Mouse (Mus musculus) midbrain, embryonic 16.5 days (tissue): ENCODE results near the gene Krt8. TPM values are rescaled to one million over a fixed set of nuclear protein-coding genes. Genes with fewer than 3 reads are reported as not detected.
A peak's percentile ranks its signal among the peaks of the same experiment; 100 is the strongest.
"Not testable (repeated sequence)": the region's sequence is repeated elsewhere in the genome, so short reads cannot be mapped to it uniquely, and the experiment has no call there.

Experiments
- ATAC-seq: fragments of 200-750 bp; cut with Nextera tagmentation; 2 replicates; pipeline ENCODE4 v1.8.0; 2017; ENCODE audit warnings: moderate TSS enrichment
- H3K27ac ChIP-seq: fragments of 300-500 bp; sonication (generic); 2 replicates; pipeline ENCODE4 v1.5.1; 2014; ENCODE audit warnings: mild to moderate bottlenecking, low read length, mixed read lengths
- H3K27me3 ChIP-seq: fragments of 300-500 bp; sonication (generic); 2 replicates; pipeline ENCODE4 v1.6.1; 2014; ENCODE audit warnings: low read depth, low read length, mixed read lengths; ENCODE audit not compliant: control insufficient read depth, insufficient read depth
- H3K36me3 ChIP-seq: fragments of 300-500 bp; sonication (generic); 2 replicates; pipeline ENCODE4 v1.6.1; 2014; ENCODE audit warnings: mild to moderate bottlenecking, low read length, moderate library complexity, mixed read lengths; ENCODE audit not compliant: control insufficient read depth, insufficient read depth
- H3K4me1 ChIP-seq: fragments of 300-500 bp; sonication (generic); 2 replicates; pipeline ENCODE4 v1.6.1; 2014; ENCODE audit warnings: mild to moderate bottlenecking, low read length, mixed read lengths; ENCODE audit not compliant: control insufficient read depth, insufficient read depth
- H3K4me2 ChIP-seq: fragments of 300-500 bp; sonication (generic); 2 replicates; pipeline ENCODE4 v1.6.1; 2014; ENCODE audit warnings: mild to moderate bottlenecking, low read length, mixed read lengths
- H3K4me3 ChIP-seq: fragments of 300-500 bp; sonication (generic); 2 replicates; pipeline ENCODE4 v1.5.1; 2014; ENCODE audit warnings: low read depth, mild to moderate bottlenecking, low read length, moderate library complexity, mixed read lengths
- H3K9ac ChIP-seq: fragments of 300-500 bp; sonication (generic); 2 replicates; pipeline ENCODE4 v1.6.1; 2014; ENCODE audit warnings: low read depth, low read length, mixed read lengths
- H3K9me3 ChIP-seq: fragments of 300-500 bp; sonication (generic); replicated peaks from 2 replicates; pipeline ENCODE4 v1.6.1; 2014; ENCODE audit warnings: mild to moderate bottlenecking, low read length, mixed read lengths; ENCODE audit not compliant: control insufficient read depth, poor library complexity, severe bottlenecking
- WGBS: fragments of 180-500 bp; shearing (Covaris S2); extraction: QIAGEN DNeasy Blood & Tissue Kit; methylation state at CpG from one replicate; pipeline ENCODE4 v1.1.7; 2014; 5-methylcytosine and 5-hydroxymethylcytosine counted together
- polyA plus RNA-seq: library from polyadenylated mRNA; unstranded; fragments of >200 nt; fragmentation: Nextera tagmentation; extraction: Ambion mirVana; gene quantifications from 2 replicates; pipeline ENCODE4 v1.2.1, GENCODE M21; 2015

The Krt8 gene
- polyA plus RNA-seq, 1 experiment from 2014 or later: 2.2 TPM

- Histone ChIP-seq H3K36me3 (no peaks in the 10 kb centered on the region), H3K4me2 (no peak overlapping the region), H3K9ac (no peak overlapping the region), H3K9me3 (no peaks in the 10 kb centered on the region), H3K4me3 (no peak overlapping the region), H3K4me1 (peaks cover 9% of the 10 kb centered on the region; the same call in 1 of the 2 replicates), H3K27me3 (peaks cover 26% of the 10 kb centered on the region), H3K27ac (no peak overlapping the region)
- no peak for ATAC-seq
- 93% methylated on average over 11 of the region's 11 CpGs for WGBS
These were observed 4.5 kb downstream of the Krt8 start for GRCm38 (mm10) chr15:101999676-102000335.

DNA sequence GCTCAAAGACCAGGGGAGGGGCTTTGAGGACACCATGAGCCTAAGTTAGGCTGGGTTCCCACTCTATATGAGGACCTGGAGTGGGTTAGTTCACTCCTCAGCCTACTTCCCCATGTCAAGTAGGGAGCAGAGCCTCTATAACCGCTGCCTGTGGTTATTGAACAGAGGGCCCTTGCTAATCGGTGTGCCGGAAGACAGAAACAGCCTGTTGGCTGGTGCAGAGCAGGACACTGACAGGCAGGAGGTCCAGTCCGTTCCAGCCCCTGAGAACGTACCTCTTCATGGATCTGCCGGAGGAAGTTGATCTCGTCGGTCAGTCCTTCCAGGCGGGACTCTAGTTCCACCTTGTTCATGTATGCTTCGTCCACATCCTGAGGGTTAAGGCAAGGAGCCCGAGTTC lies 5.1 kb downstream of the Krt8 start:
- no peaks in the 10 kb centered on the region for H3K36me3 ChIP-seq
- peaks cover 20% of the 10 kb centered on the region for H3K27me3 ChIP-seq
- ATAC-seq: no peak
- no peak overlapping the region for H3K4me3 ChIP-seq
- H3K9me3 ChIP-seq: no peaks in the 10 kb centered on the region
- H3K4me2 ChIP-seq: no peak overlapping the region
- H3K9ac ChIP-seq: no peak overlapping the region
- peaks cover 9% of the 10 kb centered on the region; the same call in 1 of the 2 replicates for H3K4me1 ChIP-seq
- no peak overlapping the region for H3K27ac ChIP-seq
- 90% methylated on average over 11 of the region's 11 CpGs for WGBS

GRCm38 (mm10) chr15:101996450-101997078 lies 7.7 kb downstream of the Krt8 start:
- 83% methylated on average over 11 of the region's 11 CpGs for WGBS
- not testable (repeated sequence) for ATAC-seq, H3K4me1 ChIP-seq

DNA sequence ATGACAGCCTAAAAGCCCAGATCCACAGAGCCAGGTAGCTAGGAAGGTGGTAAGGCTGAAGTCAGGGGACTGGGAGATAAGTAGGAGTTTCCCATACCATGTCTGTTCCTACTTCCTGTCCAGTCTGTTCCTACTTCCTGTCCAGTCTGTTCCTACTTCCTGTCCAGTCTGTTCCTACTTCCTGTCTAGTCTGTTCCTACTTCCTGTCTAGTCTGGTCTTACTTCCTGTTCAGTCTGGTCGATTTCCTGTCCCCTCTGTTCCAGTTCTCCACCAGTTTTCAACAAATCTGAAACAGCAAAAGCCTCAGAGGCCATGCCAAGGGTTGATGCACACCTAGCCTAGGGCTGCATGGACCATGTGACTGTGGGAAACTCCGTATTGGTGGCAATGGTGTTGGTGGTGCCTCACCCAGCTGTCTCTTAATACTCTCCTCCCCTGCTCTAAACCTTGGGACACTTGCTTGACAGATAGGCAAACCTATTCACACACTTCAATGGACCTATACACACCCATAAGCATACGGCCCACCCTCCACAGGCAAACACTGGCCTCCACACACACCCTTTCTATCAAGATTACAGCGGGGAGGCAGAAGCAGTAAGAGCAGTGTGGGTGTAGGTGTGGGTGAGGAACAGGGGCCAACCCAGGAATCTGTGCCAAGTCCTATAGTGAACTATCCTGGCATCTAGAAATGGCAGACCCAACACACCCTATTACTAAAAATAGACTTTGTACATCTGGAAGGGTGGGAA lies 8.6 kb downstream of the Krt8 start:
- H3K9me3 ChIP-seq: no peaks in the 10 kb centered on the region
- ATAC-seq: no peak
- no peak overlapping the region for H3K4me3 ChIP-seq
- H3K4me2 ChIP-seq: no peak overlapping the region
- H3K4me1 ChIP-seq: no peaks in the 10 kb centered on the region
- no peak overlapping the region for H3K9ac ChIP-seq
- peaks cover 6% of the 10 kb centered on the region for H3K27me3 ChIP-seq
- WGBS: 86% methylated on average over 4 of the region's 4 CpGs
- H3K27ac ChIP-seq: no peak overlapping the region
- no peaks in the 10 kb centered on the region for H3K36me3 ChIP-seq

More at GRCm38 (mm10) chr15:101996450-101997078, 7.7 kb downstream of the Krt8 start:
- not testable (repeated sequence) for H3K27me3 ChIP-seq, H3K4me2 ChIP-seq, H3K27ac ChIP-seq, H3K36me3 ChIP-seq, H3K4me3 ChIP-seq, H3K9me3 ChIP-seq, H3K9ac ChIP-seq

DNA sequence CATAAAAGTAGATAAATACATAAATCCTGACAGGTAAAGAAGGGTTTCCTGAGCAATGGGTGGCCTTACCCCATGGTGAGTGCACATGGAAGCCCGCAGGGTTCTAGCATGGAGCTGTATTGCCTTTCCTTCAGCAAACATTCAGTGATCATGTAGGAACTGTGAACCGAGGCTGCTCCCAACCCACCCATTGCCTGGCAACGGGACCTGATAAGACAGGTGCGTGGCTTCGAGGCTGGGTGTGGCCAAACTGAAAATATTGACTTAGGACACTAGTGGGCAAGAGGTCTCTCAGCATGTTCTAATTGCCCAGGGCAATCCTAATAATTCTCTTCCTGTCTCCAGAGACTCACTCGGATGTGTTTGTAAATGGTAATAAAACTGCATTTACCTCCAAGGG lies 9.9 kb downstream of the Krt8 start:
- WGBS: 91% methylated on average over 6 of the region's 6 CpGs
- Histone ChIP-seq H3K36me3 (no peaks in the 10 kb centered on the region), H3K4me3 (no peak overlapping the region), H3K4me1 (no peaks in the 10 kb centered on the region), H3K27ac (no peak overlapping the region), H3K27me3 (peaks cover 6% of the 10 kb centered on the region), H3K4me2 (no peak overlapping the region), H3K9me3 (no peaks in the 10 kb centered on the region), H3K9ac (no peak overlapping the region)
- ATAC-seq: no peak

- Histone ChIP-seq H3K9me3 (no peaks in the 10 kb centered on the region), H3K4me2 (no peak overlapping the region), H3K4me3 (no peak overlapping the region), H3K36me3 (no peaks in the 10 kb centered on the region), H3K27me3 (peaks cover 6% of the 10 kb centered on the region; the same call in 1 of the 2 replicates), H3K4me1 (no peaks in the 10 kb centered on the region), H3K27ac (no peak overlapping the region), H3K9ac (no peak overlapping the region)
- WGBS: 89% methylated on average over 6 of the region's 6 CpGs
- no peak for ATAC-seq
These were observed 13.3 kb downstream of the Krt8 start for GRCm38 (mm10) chr15:101990946-101991345.

DNA sequence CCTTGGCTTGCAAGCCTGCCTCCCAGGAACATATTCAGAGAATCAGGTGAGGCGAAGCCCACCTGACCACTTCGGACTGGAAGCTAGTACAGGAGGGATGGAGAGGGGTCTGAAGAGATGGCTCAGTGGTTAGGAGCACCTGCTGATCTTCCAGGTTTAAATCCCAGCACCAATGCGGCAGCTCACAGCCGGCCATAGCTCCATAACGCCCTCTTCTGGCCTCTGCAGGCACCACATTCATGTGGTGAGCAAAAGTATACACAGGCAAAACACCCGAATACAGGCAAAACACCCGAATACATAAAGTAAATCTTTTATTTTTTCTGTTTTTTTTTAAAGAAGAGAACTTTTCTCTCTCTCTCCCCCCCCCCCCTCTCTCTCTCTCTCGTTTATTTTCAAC lies 15.6 kb downstream of the Krt8 start:
- no peak overlapping the region for H3K4me2 ChIP-seq
- H3K27ac ChIP-seq: no peak overlapping the region
- peaks cover 6% of the 10 kb centered on the region; the same call in 1 of the 2 replicates for H3K27me3 ChIP-seq
- ATAC-seq: no peak
- no peak overlapping the region for H3K4me3 ChIP-seq
- H3K9ac ChIP-seq: no peak overlapping the region
- no peaks in the 10 kb centered on the region for H3K9me3 ChIP-seq
- 70% methylated on average over 8 of the region's 8 CpGs for WGBS
- H3K4me1 ChIP-seq: no peaks in the 10 kb centered on the region; the same call in 1 of the 2 replicates
- no peaks in the 10 kb centered on the region for H3K36me3 ChIP-seq

DNA sequence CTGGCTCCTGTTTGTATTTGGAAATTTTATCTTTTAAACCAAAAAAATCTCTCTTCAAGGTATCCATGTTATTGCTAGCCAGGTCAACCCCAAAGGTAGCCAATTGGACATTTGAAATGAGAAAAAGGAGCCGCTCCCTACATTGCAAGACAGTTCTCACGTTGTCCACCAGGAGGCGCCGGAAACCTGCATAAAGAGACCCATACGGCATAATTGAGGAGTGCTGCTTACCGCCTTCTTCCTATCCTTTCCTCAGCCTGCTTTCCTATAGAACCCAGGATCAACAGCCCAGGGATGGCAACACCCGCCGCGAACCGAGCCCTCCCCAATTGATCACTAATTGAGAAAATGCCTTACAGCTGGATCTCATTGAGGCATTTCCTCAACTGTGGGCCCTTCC lies 16.2 kb downstream of the Krt8 start:
- H3K27me3 ChIP-seq: peaks cover 6% of the 10 kb centered on the region; the same call in 1 of the 2 replicates
- no peak overlapping the region for H3K9ac ChIP-seq
- no peak for ATAC-seq
- no peak overlapping the region for H3K4me2 ChIP-seq
- no peak overlapping the region for H3K27ac ChIP-seq
- no peaks in the 10 kb centered on the region for H3K36me3 ChIP-seq
- no peaks in the 10 kb centered on the region for H3K9me3 ChIP-seq
- no peak overlapping the region for H3K4me3 ChIP-seq
- 0% methylated on average over 10 of the region's 10 CpGs for WGBS
- H3K4me1 ChIP-seq: no peaks in the 10 kb centered on the region; the same call in 1 of the 2 replicates

GRCm38 (mm10) chr15:101984746-101985145 lies 19.5 kb downstream of the Krt8 start:
- 20% methylated on average over 6 of the region's 6 CpGs for WGBS
- no peak for ATAC-seq
- H3K4me3 ChIP-seq: no peak overlapping the region
- H3K27me3 ChIP-seq: no peaks in the 10 kb centered on the region
- H3K9ac ChIP-seq: 0 out of 2 replicates have a peak overlapping the region, but pooled peaks have one; percentile 2
- no peaks in the 10 kb centered on the region for H3K9me3 ChIP-seq
- H3K4me1 ChIP-seq: no peaks in the 10 kb centered on the region; the same call in 1 of the 2 replicates
- no peak overlapping the region; the same call in 1 of the 2 replicates for H3K27ac ChIP-seq
- H3K36me3 ChIP-seq: no peaks in the 10 kb centered on the region
- H3K4me2 ChIP-seq: no peak overlapping the region; the same call in 1 of the 2 replicates
